Mouse (Mus musculus) stomach, embryonic 14.5 days (tissue): ENCODE data around the gene Cts3. TPM values are rescaled to one million over a fixed set of nuclear protein-coding genes. Genes with fewer than 3 reads are reported as not detected.
"Not testable (repeated sequence)": the region's sequence is repeated elsewhere in the genome, so short reads cannot be mapped to it uniquely, and the experiment has no call there.

ENCODE experiments used
- ATAC-seq: fragments of 200-750 bp; cut with Nextera tagmentation; 2 replicates; pipeline ENCODE4 v1.8.0; 2017; ENCODE audit warnings: low read depth, moderate TSS enrichment; ENCODE audit not compliant: insufficient number of reproducible peaks, insufficient read depth, low FRiP score
- H3K27ac ChIP-seq: fragments of 300-500 bp; sonication (generic); 2 replicates; pipeline ENCODE4 v1.5.1; 2014; ENCODE audit warnings: mild to moderate bottlenecking, low read length, moderate library complexity, mixed read lengths
- H3K27me3 ChIP-seq: fragments of 300-500 bp; sonication (generic); 2 replicates; pipeline ENCODE4 v1.6.1; 2014; ENCODE audit warnings: low read length, control low read depth, mixed read lengths; ENCODE audit not compliant: control insufficient read depth, insufficient read depth
- H3K36me3 ChIP-seq: fragments of 300-500 bp; sonication (generic); 2 replicates; pipeline ENCODE4 v1.6.1; 2014; ENCODE audit warnings: mild to moderate bottlenecking, control low read depth, low read length, moderate library complexity, mixed read lengths; ENCODE audit not compliant: control insufficient read depth, insufficient read depth
- H3K4me1 ChIP-seq: fragments of 300-500 bp; sonication (generic); 2 replicates; pipeline ENCODE4 v1.6.1; 2014; ENCODE audit warnings: low read length, control low read depth, mixed read lengths; ENCODE audit not compliant: control insufficient read depth, insufficient read depth
- H3K4me2 ChIP-seq: fragments of 300-500 bp; sonication (generic); replicated peaks from 2 replicates; pipeline ENCODE4 v1.6.1; 2014; ENCODE audit warnings: low read depth, low read length, control low read depth
- H3K4me3 ChIP-seq: fragments of 300-500 bp; sonication (generic); 2 replicates; pipeline ENCODE4 v1.5.1; 2014; ENCODE audit warnings: low read depth, low read length, control low read depth
- H3K9ac ChIP-seq: fragments of 300-500 bp; sonication (generic); replicated peaks from 2 replicates; pipeline ENCODE4 v1.6.1; 2014; ENCODE audit warnings: low read depth, mild to moderate bottlenecking, control low read depth, low read length, moderate library complexity, mixed read lengths
- H3K9me3 ChIP-seq: fragments of 300-500 bp; sonication (generic); 2 replicates; pipeline ENCODE4 v1.6.1; 2016; ENCODE audit warnings: low read depth, low read length, control low read depth; ENCODE audit not compliant: control insufficient read depth
- WGBS: fragments of 180-500 bp; shearing (Covaris S2); extraction: QIAGEN DNeasy Blood & Tissue Kit; methylation state at CpG from one replicate; pipeline ENCODE4 v1.1.7; 2014; 5-methylcytosine and 5-hydroxymethylcytosine counted together
- polyA plus RNA-seq: library from polyadenylated mRNA; unstranded; fragments of >200 nt; fragmentation: Nextera tagmentation; extraction: Ambion mirVana; gene quantifications from 2 replicates; pipeline ENCODE4 v1.2.1, GENCODE M21; 2014

The Cts3 gene
- polyA plus RNA-seq, result not detected in 2 replicates

- Histone ChIP-seq H3K4me2 (no peak within 1 kb of the TSS), H3K4me3 (no peak within 1 kb of the TSS), H3K9ac (no peak within 1 kb of the TSS), H3K9me3 (peaks cover 4% of the 10 kb centered on the region; the same call in 1 of the 2 replicates), H3K27ac (no peak within 1 kb of the TSS), H3K4me1 (no peaks in the 10 kb centered on the region), H3K36me3 (no peaks in the 10 kb centered on the region), H3K27me3 (no peaks in the 10 kb centered on the region)
- ATAC-seq, result no peak
Measured at GRCm38 (mm10) chr13:61570027-61570426, at the start of gene Cts3. Gene Cts3 (minus strand): TSS chr13:61570127.

- not testable (repeated sequence) for H3K9me3 ChIP-seq, H3K36me3 ChIP-seq, ATAC-seq, H3K4me1 ChIP-seq, H3K4me2 ChIP-seq, H3K27me3 ChIP-seq, H3K27ac ChIP-seq, H3K9ac ChIP-seq, H3K4me3 ChIP-seq
- WGBS, result 36% methylated on average over 1 of the region's 1 CpGs
Measured at GRCm38 (mm10) chr13:61568074-61568473, 1.9 kb downstream of the Cts3 start, which contains the start of gene Gm49352. Gene Gm49352 (minus strand): TSS chr13:61568174.

- H3K4me3 ChIP-seq, result no peak within 1 kb of the TSS
- ATAC-seq, result no peak
- no peak within 1 kb of the TSS for H3K9ac ChIP-seq
- H3K36me3 ChIP-seq, result no peaks in the 10 kb centered on the region
- no peaks in the 10 kb centered on the region for H3K9me3 ChIP-seq
- H3K27ac ChIP-seq, result no peak within 1 kb of the TSS
- H3K27me3 ChIP-seq, result no peaks in the 10 kb centered on the region
- H3K4me2 ChIP-seq, result no peak within 1 kb of the TSS
- H3K4me1 ChIP-seq, result no peaks in the 10 kb centered on the region
- 64% methylated on average over 4 of the region's 4 CpGs for WGBS
Measured at GRCm38 (mm10) chr13:61541631-61542030, 28.3 kb downstream of the Cts3 start, which contains the start of gene Ctsm. Gene Ctsm (minus strand): TSS chr13:61541839.

Other genes starting within 250 kb of the Cts3 start
- gene Cts7, start 211.9 kb downstream of the Cts3 start, polyA plus RNA-seq, result not detected in 2 replicates
- not detected in 2 replicates for gene Ctsm, start 28.3 kb downstream of the Cts3 start, polyA plus RNA-seq
- gene Gm49352, start 2.0 kb downstream of the Cts3 start, polyA plus RNA-seq, result not detected in 2 replicates